In genomic region chr11:107334849-107335484, GRCm38 (mm10) we compare ENCODE assay signal across 9 mouse cellular contexts.
DNase-seq lines count a peak whose midpoint lies in the region; ATAC-seq lines count a peak whose summit lies in the region.
"Had no signal": no experiment of that assay in that cellular context is flagged by ENCODE, and none has a peak within 500 bp of the region (broad histone marks: within the 10 kb centered on the region; RNA-seq: fewer than 3 reads in every experiment).

No protein-coding gene starts in this region.

- no peaks in the 10 kb centered on the region for H3K27me3 ChIP-seq in heart, embryonic 12.5 days (replicated peaks)
- no peaks in the 10 kb centered on the region for H3K27me3 ChIP-seq in kidney, embryonic 15.5 days
- H3K27me3 ChIP-seq in neural tube, embryonic 14.5 days (ENCODE audit: control insufficient read depth, insufficient read depth, low read length) = no peaks in the 10 kb centered on the region
- H3K27me3 ChIP-seq: forebrain, embryonic 15.5 days had no signal

- no peaks in the 10 kb centered on the region for H3K36me3 ChIP-seq in heart, embryonic 12.5 days
- H3K36me3 ChIP-seq in kidney, embryonic 15.5 days = peaks cover 7% of the 10 kb centered on the region; the same call in 1 of the 2 replicates
- no peaks in the 10 kb centered on the region for H3K36me3 ChIP-seq in neural tube, embryonic 14.5 days (ENCODE audit: control insufficient read depth, insufficient read depth, low read length)

- ATAC-seq in heart, embryonic 12.5 days (ENCODE audit: insufficient number of reproducible peaks, low FRiP score) = peak; percentile 61
- 0 out of 2 replicates have a peak, but pooled peaks have one; percentile 26 for ATAC-seq in kidney, embryonic 15.5 days (replicated peaks; ENCODE audit: low FRiP score)
- ATAC-seq in neural tube, embryonic 14.5 days (ENCODE audit: low read depth) = no peak
- ATAC-seq in CD4-positive, CD25-positive, alpha-beta regulatory T cell, adult 4 months = no peak
- ATAC-seq: forebrain, embryonic 15.5 days had no signal

- WGBS in heart, embryonic 12.5 days = 50% methylated on average over 15 of the region's 15 CpGs
- WGBS in kidney, embryonic 15.5 days = 54% methylated on average over 15 of the region's 15 CpGs
- WGBS in neural tube, embryonic 14.5 days = 80% methylated on average over 15 of the region's 15 CpGs

- H3K4me1 ChIP-seq in heart, embryonic 12.5 days (replicated peaks) = peaks cover 34% of the 10 kb centered on the region
- peaks cover 42% of the 10 kb centered on the region for H3K4me1 ChIP-seq in kidney, embryonic 15.5 days
- 0 out of 2 replicates have a peak, but pooled peaks cover 5% of the 10 kb centered on the region for H3K4me1 ChIP-seq in neural tube, embryonic 14.5 days (ENCODE audit: control insufficient read depth, insufficient read depth, low read length)

- intact Hi-C loops in gastrocnemius, postnatal 14 days (cut with DNase I; ENCODE audit: low total_unique reads) = no loop called here
- intact Hi-C loops in left cerebral cortex, postnatal 36 days (cut with DNase I) = no loop called here

- peak; percentile 27 for DNase-seq in gastrocnemius, postnatal 14 days
- no peak for DNase-seq in gastrocnemius, postnatal 4 days (ENCODE audit: low spot score in 2 of 2)
- no peak for DNase-seq in left cerebral cortex, postnatal 36 days (ENCODE audit: low spot score in 2 of 2)
- no peak for DNase-seq in frontal cortex, postnatal 14 days (ENCODE audit: low spot score in 2 of 2)

- no peak overlapping the region for H3K4me3 ChIP-seq in heart, embryonic 12.5 days
- no peak overlapping the region for H3K4me3 ChIP-seq in kidney, embryonic 15.5 days (replicated peaks)
- no peak overlapping the region for H3K4me3 ChIP-seq in neural tube, embryonic 14.5 days (ENCODE audit: low read depth, low read length)
- H3K4me3 ChIP-seq: forebrain, embryonic 15.5 days had no signal

- H3K27ac ChIP-seq in heart, embryonic 12.5 days (ENCODE audit: poor library complexity, severe bottlenecking) = peak overlapping the region; percentile 89
- peak overlapping the region; percentile 89 for H3K27ac ChIP-seq in kidney, embryonic 15.5 days
- H3K27ac ChIP-seq in neural tube, embryonic 14.5 days (ENCODE audit: low read depth, low read length) = 0 out of 2 replicates have a peak overlapping the region, but pooled peaks have one; percentile 13

- H3K9ac ChIP-seq in heart, embryonic 12.5 days = no peak overlapping the region
- H3K9ac ChIP-seq in kidney, embryonic 15.5 days = no peak overlapping the region
- H3K9ac ChIP-seq in neural tube, embryonic 14.5 days (replicated peaks; ENCODE audit: low read depth, low read length) = no peak overlapping the region
- H3K9ac ChIP-seq: forebrain, embryonic 15.5 days had no signal

- peaks cover 3% of the 10 kb centered on the region; the same call in 1 of the 2 replicates for H3K9me3 ChIP-seq in heart, embryonic 12.5 days (replicated peaks)
- no peaks in the 10 kb centered on the region for H3K9me3 ChIP-seq in kidney, embryonic 15.5 days (replicated peaks)
- H3K9me3 ChIP-seq in neural tube, embryonic 14.5 days (ENCODE audit: control insufficient read depth, low read length) = no peaks in the 10 kb centered on the region
- H3K9me3 ChIP-seq: forebrain, embryonic 15.5 days had no signal

- peak overlapping the region; percentile 9; the same call in 1 of the 2 replicates for H3K4me2 ChIP-seq in heart, embryonic 12.5 days
- peak overlapping the region; percentile 26; the same call in 1 of the 2 replicates for H3K4me2 ChIP-seq in kidney, embryonic 15.5 days
- no peak overlapping the region for H3K4me2 ChIP-seq in neural tube, embryonic 14.5 days (ENCODE audit: low read depth, low read length)
- H3K4me2 ChIP-seq: forebrain, embryonic 15.5 days had no signal

Comparison
In these comparisons a context has a peak if more than half of its experiments do, and no peak if none do; other contexts are left out.
1. ATAC-seq: peak in heart, embryonic 12.5 days (single experiment) and kidney, embryonic 15.5 days (single experiment); none in neural tube, embryonic 14.5 days (single experiment) and CD4-positive, CD25-positive, alpha-beta regulatory T cell, adult 4 months (single experiment).
2. H3K27ac ChIP-seq: peak in every context shown above with its lines; median percentile 89 in heart, embryonic 12.5 days; 89 in kidney, embryonic 15.5 days; 13 in neural tube, embryonic 14.5 days.